Mouse (Mus musculus) frontal cortex, postnatal 36 days (tissue): Measurements from ENCODE around the gene Neurl4.
"Not testable (repeated sequence)": the region's sequence is repeated elsewhere in the genome, so short reads cannot be mapped to it uniquely, and the experiment has no call there.

ENCODE experiments used
- DNase-seq, 2 experiments: peaks; one replicate each; pipeline ENCODE4 v3.0.0; 2022; ENCODE audit warnings: low spot score in 2 of 2

The Neurl4 gene

DNA sequence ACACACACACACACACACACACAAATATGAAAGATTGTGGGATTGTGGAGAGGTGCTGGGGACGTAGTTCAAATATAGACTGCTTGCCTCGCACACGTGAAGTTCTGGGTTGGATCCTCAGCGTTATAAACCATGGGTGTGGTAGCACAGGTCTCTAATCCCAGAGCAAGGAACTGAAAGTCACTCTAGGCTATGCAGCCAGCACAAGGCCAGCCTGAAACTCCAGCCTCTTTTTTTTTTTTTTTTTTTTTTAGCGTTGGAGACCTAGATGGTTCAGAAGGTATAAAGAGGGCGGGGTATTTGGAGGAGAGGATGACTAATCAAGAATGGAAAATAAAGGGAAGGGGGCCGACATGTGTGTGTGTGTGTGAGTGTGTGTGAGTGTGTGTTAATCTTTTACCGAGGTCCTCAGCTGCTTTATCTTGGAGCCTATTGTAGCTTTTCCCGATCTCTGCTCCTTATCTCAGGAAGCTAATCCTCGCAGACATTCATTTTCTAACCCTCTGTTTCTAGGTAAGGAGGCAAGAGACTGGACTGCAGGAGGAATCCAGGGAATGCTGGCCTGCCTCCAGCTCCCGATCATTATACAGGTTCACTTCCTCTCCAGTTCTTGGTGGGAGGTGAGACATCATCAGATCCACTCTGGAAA is 52.5 kb downstream of the Neurl4 start:
- no peak for DNase-seq

DNA sequence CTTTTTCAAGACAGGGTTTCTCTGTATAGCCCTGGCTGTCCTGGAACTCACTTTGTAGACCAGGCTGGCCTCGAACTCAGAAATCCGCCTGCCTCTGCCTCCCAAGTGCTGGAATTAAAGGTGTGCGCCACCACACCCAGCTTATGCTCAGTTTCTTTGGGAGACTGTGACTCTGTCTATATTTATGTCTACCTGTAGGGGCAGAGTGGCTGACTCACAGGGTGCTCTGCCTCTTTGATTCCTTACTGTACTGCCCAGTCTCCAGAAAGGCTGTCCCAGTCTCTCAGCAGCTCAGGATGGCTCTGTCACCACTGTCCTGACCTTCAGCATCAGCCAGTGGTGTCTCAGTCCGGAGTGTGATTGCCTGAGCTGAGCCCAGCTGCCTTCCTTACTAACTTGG is 54.7 kb downstream of the Neurl4 start:
- DNase-seq = not testable (repeated sequence)

DNA sequence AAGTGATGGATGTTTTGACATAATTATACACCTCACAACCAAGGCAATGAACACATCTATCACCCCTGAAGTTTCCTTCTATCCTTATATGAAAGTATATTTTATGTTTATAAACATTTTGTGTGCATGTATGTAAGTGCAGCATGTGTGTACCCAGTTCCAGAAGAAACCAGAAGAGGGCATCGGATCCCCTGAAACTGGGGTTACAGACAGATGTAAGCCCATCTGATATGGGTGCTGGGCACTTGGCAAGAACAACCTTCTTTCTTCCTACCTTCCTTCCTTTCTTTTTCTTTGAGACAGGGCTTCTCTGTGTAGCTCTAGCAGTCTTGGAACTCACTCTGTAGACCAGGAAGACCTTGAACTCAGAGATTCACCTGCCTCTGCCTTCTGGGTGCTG is 55.3 kb downstream of the Neurl4 start:
- no peak for DNase-seq

DNA sequence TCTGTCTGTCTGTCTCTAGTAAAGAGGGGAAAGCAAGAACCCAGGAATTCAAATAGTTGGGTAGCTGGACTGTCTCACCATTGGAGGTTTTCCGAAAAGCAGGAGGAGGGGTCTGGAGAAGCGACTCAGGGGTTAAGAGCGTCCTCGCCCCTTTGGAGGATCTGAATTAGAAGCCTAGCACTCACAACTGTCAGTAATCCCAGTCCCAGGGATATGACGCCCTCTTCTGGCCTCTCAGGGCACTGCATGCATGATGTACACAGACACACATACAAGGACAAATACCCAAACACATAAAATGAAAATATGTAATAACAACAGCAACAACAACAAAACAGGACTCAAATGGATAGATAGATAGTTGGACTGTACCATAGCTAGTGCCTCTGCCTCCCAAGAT is 59.7 kb downstream of the Neurl4 start:
- no peak for DNase-seq

DNA sequence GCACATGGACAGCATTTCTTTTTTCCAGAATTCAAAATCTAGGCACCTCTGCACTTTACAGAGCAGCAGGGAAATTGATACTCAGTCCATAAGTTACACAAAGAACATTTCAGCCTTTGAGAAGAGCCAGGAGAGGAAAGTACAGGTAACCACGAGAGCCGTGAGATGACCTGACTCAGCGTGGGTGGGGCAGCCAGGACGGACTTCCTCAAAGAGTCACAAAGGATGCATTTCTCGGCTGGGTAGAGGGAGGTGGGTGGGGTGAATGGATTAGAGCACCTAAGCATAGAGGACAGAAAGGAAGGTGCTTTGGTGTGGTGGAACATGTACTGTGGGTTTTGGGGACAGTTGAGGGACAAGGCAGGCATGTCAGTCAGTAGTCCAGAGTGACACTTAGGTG is 61.0 kb downstream of the Neurl4 start:
- no peak for DNase-seq
